Mouse (Mus musculus) left cerebral cortex, adult 6 months (tissue): Measurements from ENCODE around the gene Fndc3c1. TPM values are rescaled to one million over a fixed set of nuclear protein-coding genes. Genes with fewer than 3 reads are reported as not detected.

Experiments used
- long read RNA-seq, 2 experiments: library from polyadenylated mRNA; unstranded; transcript quantifications; one replicate each; pipeline ENCODE4 v2.0.0; 2019 to 2020
- polyA plus RNA-seq: library from polyadenylated mRNA; unstranded; fragments of <200 nt; fragmentation: Nextera tagmentation; gene quantifications from 2 replicates; pipeline ENCODE4 v1.2.3, GENCODE M21; 2021

The Fndc3c1 gene
- polyA plus RNA-seq, result not detected in 2 replicates
- long read RNA-seq, experiment 1, result 0 reads
- long read RNA-seq, experiment 2, result 0 reads

DNA sequence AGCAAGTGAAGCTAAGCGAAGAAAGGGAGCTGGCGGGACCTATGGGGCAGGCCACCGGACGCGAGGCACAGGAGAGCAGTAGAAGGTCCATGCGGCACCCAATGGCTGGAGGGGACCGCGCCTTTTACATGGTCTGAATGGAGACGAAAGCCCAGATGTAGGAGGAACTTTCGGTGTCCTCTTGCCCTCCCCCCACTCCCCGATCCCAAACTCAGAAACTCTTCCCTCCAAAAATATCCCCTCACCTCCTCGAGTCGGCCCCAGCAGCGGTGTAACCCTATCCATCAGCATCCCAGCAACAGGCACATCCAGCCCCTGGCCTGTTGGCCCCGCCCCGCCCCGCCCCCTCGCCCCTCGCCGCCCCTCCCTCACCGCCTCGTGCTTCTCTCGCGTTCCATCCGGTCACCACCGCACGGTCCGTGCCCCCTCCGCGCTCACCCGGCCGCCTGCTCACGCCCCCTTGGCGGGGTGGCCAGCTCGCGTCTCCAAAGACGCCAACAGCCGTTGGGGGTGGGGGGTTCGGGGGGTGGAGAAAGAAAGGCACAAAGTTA lies at the start of gene Fndc3c1:
Fndc3c1 (minus strand) TSS at position 301 of the 551 bp plus-strand sequence.

Other genes starting within 250 kb of the Fndc3c1 start
- not detected in 2 replicates for gene Fnd3c2, start 230.0 kb downstream of the Fndc3c1 start, polyA plus RNA-seq
- gene Gm5127, start 97.8 kb upstream of the Fndc3c1 start, polyA plus RNA-seq, result 0.11 TPM in 2 replicates
- 0.75 and 1.1 TPM in 2 replicates for gene Cysltr1, start 118.3 kb upstream of the Fndc3c1 start, polyA plus RNA-seq